Mouse (Mus musculus) bone marrow, adult 2 months (tissue): ENCODE data around the gene Brix1.
A peak's percentile ranks its signal among the peaks of the same experiment; 100 is the strongest.

ENCODE experiments used
- CTCF ChIP-seq: fragments of 200-500 bp; IDR thresholded peaks from 2 replicates; pipeline ENCODE4 v1.5.1; 2011; ENCODE audit warnings: low read length, control low read depth; ENCODE audit not compliant: control insufficient read depth, insufficient read depth
- POLR2A ChIP-seq: fragments of 200-500 bp; IDR thresholded peaks from 2 replicates; pipeline ENCODE4 v1.6.1; 2011; ENCODE audit warnings: low read depth, mild to moderate bottlenecking, control low read depth, low read length, borderline replicate concordance; ENCODE audit not compliant: control insufficient read depth

DNA sequence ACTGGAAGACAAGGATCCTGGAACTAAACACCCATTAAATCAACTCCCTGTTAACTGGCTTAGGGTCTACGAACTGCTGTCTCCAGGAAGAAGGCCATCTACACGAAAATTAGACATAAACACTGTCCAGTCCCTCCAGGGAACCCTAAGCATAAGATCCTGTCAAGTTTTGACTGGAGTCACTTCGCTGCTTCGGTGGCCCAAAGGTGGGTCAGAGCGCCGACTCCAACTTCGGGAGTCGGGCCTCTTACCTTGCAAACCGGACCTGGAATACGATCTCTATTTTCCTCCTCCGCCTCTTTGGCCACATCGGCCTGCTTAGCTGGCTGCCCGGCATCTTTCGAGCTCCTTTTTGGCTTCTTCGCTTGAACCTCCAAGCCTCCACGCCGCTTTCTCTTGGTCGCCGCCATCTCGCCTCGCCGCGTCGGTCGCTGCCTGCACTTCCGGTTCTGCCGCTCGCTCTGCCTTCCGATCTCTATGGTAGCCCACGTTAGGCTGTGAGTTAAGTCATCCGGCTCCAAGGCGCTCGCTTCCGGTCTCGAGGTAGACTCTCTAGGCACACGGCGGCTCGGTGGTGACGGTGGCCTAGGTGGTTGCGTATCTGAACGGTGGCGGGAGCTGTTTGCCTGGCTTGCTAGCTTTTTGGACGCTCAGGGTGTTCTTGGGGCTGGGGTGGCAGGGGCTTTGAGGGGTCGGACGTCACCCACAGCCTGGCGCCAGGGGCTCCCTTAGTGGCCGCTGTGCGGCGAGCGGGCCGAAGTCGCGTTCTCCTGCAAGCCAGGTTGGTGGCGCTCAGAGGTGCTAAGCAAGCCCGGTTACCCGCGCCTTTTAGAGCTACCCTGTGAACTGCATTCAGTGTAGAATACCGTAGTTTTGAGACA, at the start of gene Brix1, which contains the start of gene Rad1:
- TF ChIP-seq CTCF (no peak), POLR2A (peak; percentile 86; the same call in 1 of the 2 replicates)
